Mouse (Mus musculus) left cerebral cortex, postnatal 10 days (tissue): ENCODE data around the gene Gm21905. TPM values are rescaled to one million over a fixed set of nuclear protein-coding genes. Genes with fewer than 3 reads are reported as not detected.

Source experiments
- DNase-seq, 2 experiments: peaks; one replicate each; pipeline ENCODE4 v3.0.0; 2021 to 2022; ENCODE audit warnings: low spot score in 2 of 2, mixed read lengths in 1 of 2; ENCODE audit errors: extremely low spot score in 1 of 2
- intact Hi-C: fragments of 180-260 bp; cut with DNase I; formaldehyde crosslinking; loops from one replicate; pipeline ENCODE4 v1.15.1; 2025
- total RNA-seq, 2 experiments: library from RNA; stranded (reverse); gene quantifications; 2 replicates each; pipeline ENCODE4 v1.2.3; 2021

Gm21905 gene
- total RNA-seq, result not detected

DNA sequence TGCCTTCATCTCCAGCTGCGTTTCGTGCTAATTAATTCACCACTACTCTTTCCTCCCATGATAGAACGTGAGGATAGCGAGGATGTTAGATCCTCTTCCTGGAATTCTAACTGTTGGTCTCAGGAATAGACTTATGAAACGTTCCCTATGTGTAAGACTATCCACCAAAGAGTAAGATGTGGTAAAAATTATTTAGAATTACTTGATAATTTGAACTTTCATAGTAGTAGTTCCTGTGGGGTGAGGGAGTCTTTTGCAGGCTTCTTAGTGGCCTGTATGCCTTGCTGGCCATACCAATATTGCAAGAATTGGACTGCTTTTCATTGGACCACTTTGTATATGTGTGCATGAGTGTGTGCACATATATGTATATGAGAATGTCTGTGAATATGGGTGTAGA is at the start of gene Gm21905:
TSS of gene Gm21905 (minus strand) at position 101 of the 400 bp plus-strand sequence.
- intact Hi-C loops, result no loop called here
- no peak for DNase-seq

DNA sequence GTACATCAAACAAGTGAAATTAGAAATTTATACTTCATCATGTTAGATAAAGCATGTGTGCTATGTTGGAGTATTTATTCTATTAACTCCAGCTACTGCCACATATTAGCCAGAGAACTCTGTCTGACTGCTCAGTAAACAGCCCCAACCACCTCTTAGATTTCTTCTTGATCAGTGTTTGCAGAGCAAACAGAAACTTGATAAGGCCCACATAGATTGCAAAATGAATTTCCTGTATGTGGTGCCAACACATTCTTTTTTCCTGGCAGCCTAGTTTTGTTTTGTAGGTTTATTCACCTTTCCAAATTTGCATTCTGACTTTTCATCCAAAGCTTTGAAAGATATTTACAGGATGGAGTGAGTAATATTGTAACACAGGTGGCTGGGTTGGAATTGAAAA is 44.2 kb upstream of the Gm21905 start:
- no peak for DNase-seq
- intact Hi-C loops, result no loop called here

DNA sequence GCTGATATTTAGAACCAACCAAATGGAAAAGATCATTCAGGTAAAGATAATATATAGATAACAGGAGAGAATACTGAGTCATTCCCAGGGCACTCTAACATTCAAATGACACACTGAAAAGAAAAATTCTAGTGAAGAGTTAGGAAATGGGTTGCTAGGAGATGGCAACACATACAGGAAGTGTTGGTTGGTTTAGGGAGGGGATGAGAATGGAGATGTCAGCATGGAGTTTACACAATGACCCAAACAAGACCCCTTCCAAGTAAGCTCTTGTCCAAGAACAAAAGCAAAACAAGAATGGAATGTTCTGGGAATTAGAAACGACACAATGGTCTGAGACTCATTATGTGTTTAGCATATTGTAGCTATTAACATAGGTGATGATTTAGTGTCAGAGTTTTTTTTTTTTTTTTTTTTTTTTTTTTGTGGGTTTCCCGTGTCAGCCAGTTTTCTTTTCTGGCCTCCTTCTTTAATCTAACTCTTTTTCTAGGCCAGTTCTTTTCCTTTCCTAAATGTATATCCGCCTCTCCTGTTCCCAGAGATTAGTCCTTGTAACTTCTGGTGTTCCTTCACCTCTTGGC is 35.8 kb upstream of the Gm21905 start:
- no peak for DNase-seq
- intact Hi-C loops, result no loop called here

DNA sequence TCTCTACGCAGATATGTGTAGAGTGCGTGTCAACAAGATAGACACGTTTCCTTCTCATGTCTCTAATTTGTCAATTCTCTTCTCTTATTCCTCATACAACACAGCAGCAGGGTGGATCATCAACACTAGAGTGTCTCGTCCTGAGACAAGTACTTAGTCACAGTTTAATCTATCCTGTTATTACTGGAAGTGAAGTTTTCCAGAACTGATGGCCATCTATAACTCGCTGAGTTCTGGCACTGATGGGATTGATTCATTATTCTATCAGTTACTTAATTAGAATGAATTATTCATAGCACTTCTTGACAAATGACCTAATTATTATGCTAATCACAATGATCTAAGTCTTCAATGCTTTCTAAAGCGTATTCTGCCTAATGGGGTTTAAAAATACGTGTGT is 23.3 kb upstream of the Gm21905 start:
- DNase-seq, result no peak
- intact Hi-C loops, result no loop called here

DNA sequence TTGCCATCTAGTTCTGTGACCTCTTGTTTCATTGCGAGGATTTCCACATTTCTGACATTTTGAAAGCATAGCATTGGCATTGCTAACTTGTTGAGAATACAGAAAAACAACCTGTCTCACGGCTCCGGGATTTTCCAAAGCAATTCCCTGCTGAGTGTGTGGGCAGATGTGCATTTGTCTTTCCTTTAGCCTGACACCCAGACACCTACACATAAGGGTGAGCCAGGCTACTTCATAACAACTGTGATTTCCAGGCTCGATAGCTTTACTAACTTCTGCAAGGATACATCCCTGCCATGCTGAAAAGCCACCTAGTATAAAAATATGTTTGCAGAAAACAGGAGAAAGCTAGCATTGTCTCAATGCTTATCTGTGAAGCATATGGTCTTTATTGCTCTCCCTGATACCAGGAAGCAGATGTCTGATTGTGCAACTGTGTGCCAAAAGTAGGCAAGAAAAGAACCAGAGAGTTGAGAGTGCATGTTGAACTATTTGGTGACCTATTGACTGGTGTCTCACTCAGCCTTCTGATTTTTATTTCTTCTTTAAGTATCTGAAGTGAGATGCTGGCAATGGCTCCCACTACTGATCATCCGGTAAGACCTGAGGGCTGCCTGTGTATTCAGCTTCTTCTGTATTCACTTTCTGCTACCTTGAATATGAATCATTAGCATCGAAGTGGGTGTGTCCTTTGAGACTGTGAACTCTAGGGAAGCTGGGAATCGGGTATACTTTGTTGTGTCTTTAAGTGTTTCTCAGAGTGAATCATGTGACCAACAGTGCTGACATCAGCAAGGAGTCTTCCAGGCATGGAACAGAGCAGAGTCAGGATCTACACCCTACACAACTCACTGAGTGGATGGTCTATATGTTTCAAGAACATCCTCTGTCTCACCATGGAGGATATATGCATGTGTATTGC is 15.7 kb upstream of the Gm21905 start:
- intact Hi-C loops, result no loop called here
- DNase-seq, result no peak

DNA sequence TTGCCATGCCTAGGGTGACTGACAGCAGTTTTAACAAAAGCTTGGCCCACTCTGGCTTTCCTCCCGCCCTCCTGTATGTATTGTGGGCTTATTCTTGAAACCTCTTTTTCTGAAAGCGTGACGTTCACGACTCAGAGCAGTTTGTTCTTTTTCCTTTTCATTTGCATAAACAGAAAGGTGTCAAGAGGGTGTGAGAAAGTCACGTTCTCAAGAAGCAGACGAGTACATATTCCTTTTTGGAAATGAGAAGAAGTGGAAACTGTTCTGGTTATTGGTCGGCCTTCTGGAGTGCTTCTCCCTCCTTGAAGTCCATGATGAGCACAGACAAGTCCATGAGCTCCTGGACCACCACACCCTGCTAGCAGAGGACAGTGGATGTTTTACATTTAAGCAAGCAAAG is 9.3 kb upstream of the Gm21905 start:
- intact Hi-C loops, result no loop called here

DNA sequence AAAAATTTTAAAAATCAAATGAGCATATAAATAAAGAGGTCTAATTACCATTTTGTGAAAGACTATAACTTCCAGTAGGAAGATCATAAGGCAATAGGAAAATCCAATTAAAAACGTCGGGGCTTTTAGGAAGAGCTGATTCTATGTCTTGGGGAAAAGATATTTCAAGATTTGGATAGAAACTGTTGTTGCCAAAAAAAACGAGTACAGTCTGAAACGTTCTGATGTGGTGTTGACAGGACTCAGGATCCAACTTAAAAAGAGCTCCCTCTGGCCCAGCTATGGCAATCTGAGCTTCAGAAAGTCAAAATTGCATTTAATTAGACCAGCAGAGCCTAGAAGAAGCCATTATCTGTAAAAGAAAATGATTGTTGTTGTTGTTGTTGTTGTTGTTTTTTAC is 7.9 kb upstream of the Gm21905 start:
- no peak for DNase-seq
- intact Hi-C loops, result no loop called here

More for the DNA sequence above, 9.3 kb upstream of the Gm21905 start:
- DNase-seq, result no peak

DNA sequence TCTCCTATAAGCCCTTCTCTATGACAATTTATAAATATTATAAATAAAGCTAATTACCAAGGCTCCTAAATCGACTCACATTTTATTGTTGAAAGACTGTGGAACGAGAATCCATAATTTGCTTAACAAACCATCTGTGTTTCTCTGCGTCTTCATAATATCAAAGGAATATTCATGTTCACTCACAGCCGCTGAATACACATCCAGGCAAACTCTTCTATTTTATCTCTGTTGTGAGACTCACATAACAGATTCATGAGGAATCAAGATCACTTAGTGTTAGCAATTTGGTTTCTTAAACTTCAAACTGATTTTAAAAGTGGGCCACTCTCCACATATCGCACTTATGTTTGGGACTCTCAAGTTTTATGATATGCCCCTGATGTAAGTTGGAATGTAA is 1.9 kb upstream of the Gm21905 start:
- no peak for DNase-seq
- intact Hi-C loops, result no loop called here

DNA sequence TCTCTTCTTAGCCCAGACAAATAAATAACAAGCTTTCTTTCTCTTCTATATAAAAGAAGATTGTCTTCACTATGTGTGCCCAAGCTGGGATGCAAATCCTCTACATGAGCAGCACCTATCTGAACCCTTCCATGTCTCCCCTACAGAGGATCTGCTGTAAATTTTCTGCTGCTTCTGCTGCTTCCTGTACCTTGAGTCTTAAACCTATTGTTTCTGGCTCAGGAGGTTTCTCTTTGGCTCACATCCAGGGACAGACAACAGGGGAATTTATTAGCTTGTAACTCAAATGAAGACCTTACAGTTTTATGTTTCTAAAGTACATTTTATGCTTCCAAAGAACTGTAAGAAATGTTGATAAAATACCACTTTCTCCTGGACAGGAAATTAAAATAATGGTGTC is 785 bp upstream of the Gm21905 start:
- no peak for DNase-seq
- intact Hi-C loops, result no loop called here

DNA sequence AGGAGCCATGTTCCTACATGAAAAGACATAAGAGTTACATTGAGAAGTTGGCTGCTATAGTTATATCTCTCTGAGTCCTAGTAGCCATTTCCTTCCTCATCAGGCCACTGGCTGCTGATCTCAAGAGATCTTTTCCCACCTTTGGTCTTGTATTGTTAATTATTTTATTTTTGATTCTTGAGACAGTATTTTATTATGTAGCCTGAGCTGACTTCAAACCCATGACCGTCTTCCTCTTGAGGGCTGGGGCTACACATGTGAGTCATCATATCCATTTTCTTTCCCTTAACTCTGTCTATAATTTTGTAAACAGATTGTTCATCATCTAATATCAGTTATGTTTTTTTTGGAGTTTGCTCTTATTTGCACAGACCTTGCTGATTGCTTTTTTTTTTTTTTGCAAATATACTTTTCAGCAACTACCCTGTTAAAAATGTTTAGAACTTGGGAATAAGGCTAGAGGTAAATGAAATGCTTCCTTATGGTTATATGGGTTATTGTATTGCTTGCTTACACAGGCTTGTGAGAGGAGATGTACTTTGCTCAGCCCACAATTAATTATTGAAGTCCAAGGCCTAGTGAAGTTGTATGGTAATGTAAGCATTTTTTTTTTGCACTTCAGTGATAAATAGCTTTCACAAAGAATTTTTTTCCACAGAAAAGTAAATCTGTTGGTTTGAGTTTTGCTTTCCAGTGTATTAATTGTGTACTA is 2.0 kb downstream of the Gm21905 start:
- intact Hi-C loops, result no loop called here
- no peak for DNase-seq

DNA sequence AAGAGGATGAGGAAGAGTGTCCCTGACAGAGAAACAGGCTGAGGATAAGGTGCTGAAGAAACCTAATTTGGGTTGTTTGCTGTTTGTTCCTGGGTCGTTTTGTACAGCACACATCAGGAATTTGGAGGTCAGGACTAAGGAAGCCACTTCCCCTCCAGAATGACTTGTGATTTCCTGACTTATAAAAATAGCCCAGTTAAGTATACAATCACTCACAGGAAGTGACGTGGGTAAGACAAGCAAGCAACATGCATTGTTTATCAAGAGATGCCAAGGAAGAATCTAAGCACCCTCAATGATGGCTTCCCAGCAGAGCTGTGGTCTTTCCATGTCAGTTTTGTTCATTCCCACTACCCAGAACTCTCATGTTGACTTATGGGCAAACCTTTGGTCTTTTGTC is 3.0 kb downstream of the Gm21905 start:
- DNase-seq, result no peak
- intact Hi-C loops, result no loop called here

DNA sequence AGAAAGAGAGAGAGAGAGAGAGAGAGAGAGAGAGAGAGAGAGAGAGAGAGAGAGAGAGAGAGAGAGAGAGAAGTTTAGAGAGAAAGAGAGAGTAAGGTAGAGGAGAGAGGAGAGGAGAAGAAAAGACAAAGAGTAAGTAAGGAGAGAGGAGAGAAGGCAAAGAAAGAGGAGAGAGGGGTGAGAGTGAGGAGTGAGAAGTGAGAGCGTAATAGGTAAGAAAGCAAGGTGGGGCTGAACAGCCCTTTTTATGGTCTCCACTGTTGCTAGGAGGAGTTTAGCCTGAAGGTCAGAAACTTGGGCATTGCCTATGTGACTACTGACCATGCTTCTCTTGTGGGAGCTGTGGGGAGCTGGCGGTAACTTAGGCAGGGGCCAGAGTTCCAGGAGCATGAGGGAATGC is 4.9 kb downstream of the Gm21905 start, which contains the start of gene Gm5108:
TSS of gene Gm5108 (plus strand) at position 301 of the 400 bp plus-strand sequence.
- intact Hi-C loops, result no loop called here
- DNase-seq, result no peak

DNA sequence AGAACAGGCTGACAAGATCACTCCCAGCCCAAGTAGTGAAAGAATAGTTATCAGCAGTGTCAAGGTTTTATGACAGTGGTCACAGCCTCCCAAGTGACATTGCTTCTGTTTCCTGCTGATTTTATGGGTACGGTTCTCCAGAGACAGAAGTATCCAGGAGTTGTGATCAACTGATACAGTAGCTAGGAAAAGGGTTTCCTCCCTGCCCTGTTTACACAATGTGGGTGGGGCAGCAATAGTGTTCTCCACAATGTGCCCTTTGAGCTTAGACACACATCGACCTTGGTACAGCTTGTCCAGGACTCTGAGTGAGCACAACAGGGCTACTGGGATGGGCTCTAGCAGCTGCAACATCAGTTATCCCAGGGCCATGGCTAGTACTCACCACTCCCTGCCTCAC is 14.6 kb downstream of the Gm21905 start:
- intact Hi-C loops, result loop anchor here (10.0 kb wide), 1 partner anchor 177 kb away; no protein-coding TSS in a partner anchor
- DNase-seq, result no peak

DNA sequence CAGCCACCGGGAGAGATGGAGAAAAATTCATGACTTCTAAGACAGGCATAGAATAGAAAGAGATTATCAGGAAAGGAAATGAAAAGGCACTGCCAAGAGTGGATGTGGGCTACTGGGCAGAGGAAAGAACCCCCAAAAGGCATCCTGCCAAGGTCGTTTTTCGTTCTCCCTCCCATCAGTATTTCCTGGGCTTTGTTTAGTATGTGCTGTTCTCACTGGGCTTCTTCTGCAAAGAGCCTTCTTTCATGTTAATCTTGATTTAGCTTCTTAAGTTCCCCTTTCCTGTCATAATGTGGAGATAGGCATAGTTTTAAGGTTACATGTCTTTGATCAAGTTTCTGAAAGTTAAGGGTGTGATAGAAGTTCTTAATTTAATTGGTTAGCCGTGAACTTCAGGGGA is 15.6 kb downstream of the Gm21905 start:
- intact Hi-C loops, result loop anchor here (10.0 kb wide), 1 partner anchor 176 kb away; no protein-coding TSS in a partner anchor
- DNase-seq, result no peak

DNA sequence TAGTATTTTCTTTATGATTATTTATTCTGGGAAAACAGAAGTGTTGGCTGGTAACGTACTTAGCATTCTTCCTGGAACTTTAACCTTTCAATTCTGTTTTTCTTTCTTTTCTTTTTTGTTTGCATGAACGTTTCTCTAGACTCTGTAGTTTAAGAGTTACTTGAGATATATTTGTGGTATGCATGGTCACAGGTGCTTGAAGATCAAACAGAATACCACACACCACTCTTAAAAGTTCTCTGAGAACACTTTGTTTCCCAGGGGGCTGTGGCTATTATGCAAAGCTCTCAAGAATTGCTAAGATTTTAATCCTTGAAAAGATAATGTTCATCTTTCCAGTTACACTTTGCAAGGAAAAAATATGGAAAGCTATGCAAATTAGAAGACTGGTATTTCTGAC is 41.7 kb downstream of the Gm21905 start:
- intact Hi-C loops, result no loop called here
- DNase-seq, result no peak

DNA sequence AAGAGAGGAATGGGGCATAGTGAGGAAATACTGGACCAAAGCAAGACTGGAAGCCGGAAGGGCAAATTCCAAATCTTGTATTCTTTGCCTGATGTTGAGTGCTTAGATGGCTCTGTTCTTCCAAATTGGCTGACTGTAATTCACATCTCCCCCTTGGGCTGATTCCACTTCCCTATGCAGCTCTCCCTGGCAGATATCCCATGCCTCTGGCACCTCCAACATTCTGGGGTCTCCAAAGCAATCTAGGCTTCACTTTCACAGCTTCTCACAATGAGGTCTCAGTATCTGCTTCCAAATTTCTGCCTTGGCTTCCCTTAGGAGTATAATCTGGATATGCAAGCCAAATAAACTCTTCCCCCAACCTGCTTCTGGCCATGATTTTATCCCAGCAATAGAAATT is 47.3 kb downstream of the Gm21905 start:
- peak in 1 of 2 experiments; percentile 12 for DNase-seq
- intact Hi-C loops, result no loop called here

DNA sequence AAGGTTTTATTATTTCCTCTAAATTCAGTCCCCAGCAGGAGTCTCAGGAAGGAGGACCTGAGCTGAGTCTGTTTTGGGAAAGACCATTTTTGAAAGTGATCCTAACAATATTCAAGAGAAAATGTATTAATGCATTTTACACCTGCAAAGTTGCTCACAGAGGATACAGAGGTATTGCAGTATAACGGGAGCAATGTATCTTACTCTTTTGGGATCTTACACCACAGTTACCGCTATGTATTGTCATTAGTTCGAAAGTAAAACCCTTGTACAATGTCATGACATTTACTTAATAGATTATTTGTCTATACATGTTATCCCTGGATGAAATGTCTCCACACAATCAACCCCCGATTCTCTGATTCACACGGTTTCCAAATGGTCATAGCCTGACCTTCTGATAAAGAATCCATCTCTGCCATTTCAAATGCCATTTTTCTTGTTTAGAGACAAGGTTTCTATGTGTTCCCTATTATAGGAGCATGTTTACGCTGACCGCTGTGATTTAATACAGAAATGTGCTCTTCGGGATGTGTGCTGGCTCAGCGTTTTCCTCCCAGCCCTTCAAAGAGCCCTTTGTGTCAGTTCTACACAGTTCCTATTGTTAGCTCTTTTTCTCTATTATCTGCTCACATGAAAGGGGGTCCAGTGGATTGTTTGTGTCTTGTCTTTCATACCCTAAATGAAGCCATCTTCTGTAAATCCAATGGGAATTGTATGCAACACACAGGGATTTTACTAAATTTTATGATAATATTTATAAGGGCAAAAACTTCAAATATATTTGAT is 61.6 kb downstream of the Gm21905 start:
- intact Hi-C loops, result no loop called here
- DNase-seq, result no peak

DNA sequence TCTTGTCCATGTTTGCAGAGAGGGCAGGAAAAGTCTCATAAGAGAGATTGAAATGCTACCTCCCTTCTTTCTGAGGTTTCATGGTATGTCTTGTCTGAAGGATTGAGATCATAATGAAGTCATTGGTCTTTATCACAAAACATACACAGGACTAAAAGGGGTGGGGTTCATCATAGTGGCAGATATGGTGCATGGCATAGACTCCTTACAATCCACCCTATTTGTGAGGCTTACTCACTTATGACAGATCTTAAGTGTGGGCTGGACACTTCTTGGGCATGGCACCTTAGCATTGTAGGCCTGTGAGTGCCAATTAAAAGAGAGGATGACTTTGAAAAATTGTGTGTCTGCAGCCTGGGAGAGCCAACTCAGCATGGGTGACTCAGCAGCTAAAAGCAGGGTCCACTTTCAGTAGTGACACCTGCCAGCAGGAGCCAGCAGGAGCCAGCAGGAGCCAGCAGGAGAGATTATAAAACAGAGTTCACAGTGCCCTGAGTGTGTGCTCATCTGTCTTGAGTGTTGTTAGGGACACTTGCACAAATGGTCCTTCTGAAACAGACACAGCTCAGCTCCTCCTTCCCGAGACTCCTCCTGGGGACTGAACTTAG is 62.6 kb downstream of the Gm21905 start:
- intact Hi-C loops, result no loop called here
- DNase-seq, result no peak
